Mouse (Mus musculus) midbrain, embryonic 10.5 days (tissue): ENCODE results near the gene Tapbpl. TPM values are rescaled to one million over a fixed set of nuclear protein-coding genes. Genes with fewer than 3 reads are reported as not detected.

Source experiments
- DNase-seq: peaks from one replicate; pipeline ENCODE4 v3.0.0-alpha.2; 2017; ENCODE audit warnings: low spot score
- H3K27ac ChIP-seq: fragments of 300-500 bp; sonication (generic); replicated peaks from 2 replicates; pipeline ENCODE4 v1.5.1; 2016; ENCODE audit warnings: mild to moderate bottlenecking
- H3K27me3 ChIP-seq: fragments of 300-500 bp; sonication (generic); 2 replicates; pipeline ENCODE4 v1.6.1; 2016; ENCODE audit warnings: low read depth, mild to moderate bottlenecking; ENCODE audit not compliant: poor library complexity, severe bottlenecking
- H3K36me3 ChIP-seq: fragments of 300-500 bp; sonication (generic); 2 replicates; pipeline ENCODE4 v1.6.1; 2016; ENCODE audit warnings: mild to moderate bottlenecking, moderate library complexity
- H3K4me1 ChIP-seq: fragments of 300-500 bp; sonication (generic); 2 replicates; pipeline ENCODE4 v1.6.1; 2016
- H3K4me3 ChIP-seq: fragments of 300-500 bp; sonication (generic); 2 replicates; pipeline ENCODE4 v1.5.1; 2016; ENCODE audit warnings: mild to moderate bottlenecking, moderate library complexity
- H3K9me3 ChIP-seq: fragments of 300-500 bp; sonication (generic); replicated peaks from 2 replicates; pipeline ENCODE4 v1.6.1; 2016; ENCODE audit warnings: mild to moderate bottlenecking
- WGBS: fragments of 180-500 bp; shearing (Covaris S2); methylation state at CpG from one replicate; pipeline ENCODE4 v1.1.7; 2016; 5-methylcytosine and 5-hydroxymethylcytosine counted together
- polyA plus RNA-seq: library from polyadenylated mRNA; unstranded; fragments of >200 nt; fragmentation: Nextera tagmentation; extraction: Ambion mirVana; gene quantifications from 2 replicates; pipeline ENCODE4 v1.2.1, GENCODE M21; 2016

Tapbpl gene
- polyA plus RNA-seq, 1 experiment from 2014 or later, result 1.5 TPM

- Histone ChIP-seq H3K36me3 (peaks cover 7% of the 10 kb centered on the region; the same call in 1 of the 2 replicates), H3K27me3 (peaks cover 27% of the 10 kb centered on the region), H3K4me1 (peaks cover 16% of the 10 kb centered on the region), H3K9me3 (no peaks in the 10 kb centered on the region), H3K4me3 (peak within 1 kb of the TSS; percentile 80), H3K27ac (peak within 1 kb of the TSS; percentile 87)
- WGBS, result under 1% methylated on average over 48 of the region's 48 CpGs
- peak; percentile 91 for DNase-seq
Observed at GRCm38 (mm10) chr6:125215148-125215954, 16.3 kb downstream of the Tapbpl start, which contains the start of gene Vamp1. Gene Vamp1 (plus strand): TSS chr6:125215551.

GRCm38 (mm10) chr6:125213715-125214114, 17.9 kb downstream of the Tapbpl start:
- H3K27me3 ChIP-seq, result peaks cover 27% of the 10 kb centered on the region
- no peaks in the 10 kb centered on the region for H3K36me3 ChIP-seq
- H3K4me1 ChIP-seq, result peaks cover 14% of the 10 kb centered on the region
- WGBS, result 78% methylated on average over 6 of the region's 6 CpGs
- DNase-seq, result no peak
- H3K9me3 ChIP-seq, result no peaks in the 10 kb centered on the region
- H3K27ac ChIP-seq, result no peak overlapping the region
- H3K4me3 ChIP-seq, result no peak overlapping the region

- peaks cover 14% of the 10 kb centered on the region for H3K4me1 ChIP-seq
- no peak for DNase-seq
- WGBS, result 72% methylated on average over 6 of the region's 6 CpGs
- no peak overlapping the region for H3K4me3 ChIP-seq
- H3K36me3 ChIP-seq, result no peaks in the 10 kb centered on the region
- H3K27me3 ChIP-seq, result peaks cover 27% of the 10 kb centered on the region
- no peak overlapping the region for H3K27ac ChIP-seq
- no peaks in the 10 kb centered on the region for H3K9me3 ChIP-seq
Observed at GRCm38 (mm10) chr6:125213129-125213528, 18.5 kb downstream of the Tapbpl start.

- Histone ChIP-seq H3K4me1 (peaks cover 14% of the 10 kb centered on the region), H3K9me3 (no peaks in the 10 kb centered on the region), H3K36me3 (no peaks in the 10 kb centered on the region), H3K27me3 (peaks cover 27% of the 10 kb centered on the region), H3K27ac (no peak overlapping the region), H3K4me3 (no peak overlapping the region)
- no peak for DNase-seq
- 61% methylated on average over 2 of the region's 2 CpGs for whole genome bisulfite sequencing
Observed at GRCm38 (mm10) chr6:125212621-125213020, 19.0 kb downstream of the Tapbpl start.

DNA sequence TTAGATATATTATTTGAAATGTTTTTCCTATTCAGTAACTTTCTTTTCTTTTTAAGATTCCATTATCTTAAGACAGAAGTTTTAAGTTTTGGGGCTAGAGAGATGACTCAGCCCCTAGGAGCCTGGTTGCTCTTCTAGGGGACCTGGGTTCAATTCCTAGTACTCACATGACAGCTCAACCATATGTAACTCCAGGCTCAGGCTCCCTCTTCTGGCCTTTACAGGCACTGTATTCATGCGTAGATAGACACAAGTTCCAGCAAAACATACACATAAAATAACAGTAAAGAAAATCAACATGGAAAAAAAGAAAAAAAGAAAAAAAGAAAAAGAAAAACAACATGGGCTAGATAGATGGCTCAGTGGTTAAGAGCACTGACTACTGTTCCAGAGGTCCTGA, 21.2 kb downstream of the Tapbpl start:
- no peak for DNase-seq
- Histone ChIP-seq H3K4me3 (no peak overlapping the region), H3K4me1 (peaks cover 3% of the 10 kb centered on the region; the same call in 1 of the 2 replicates), H3K27me3 (peaks cover 19% of the 10 kb centered on the region; the same call in 1 of the 2 replicates), H3K36me3 (no peaks in the 10 kb centered on the region), H3K9me3 (no peaks in the 10 kb centered on the region), H3K27ac (no peak overlapping the region)
- 64% methylated on average over 1 of the region's 1 CpGs for whole genome bisulfite sequencing

DNA sequence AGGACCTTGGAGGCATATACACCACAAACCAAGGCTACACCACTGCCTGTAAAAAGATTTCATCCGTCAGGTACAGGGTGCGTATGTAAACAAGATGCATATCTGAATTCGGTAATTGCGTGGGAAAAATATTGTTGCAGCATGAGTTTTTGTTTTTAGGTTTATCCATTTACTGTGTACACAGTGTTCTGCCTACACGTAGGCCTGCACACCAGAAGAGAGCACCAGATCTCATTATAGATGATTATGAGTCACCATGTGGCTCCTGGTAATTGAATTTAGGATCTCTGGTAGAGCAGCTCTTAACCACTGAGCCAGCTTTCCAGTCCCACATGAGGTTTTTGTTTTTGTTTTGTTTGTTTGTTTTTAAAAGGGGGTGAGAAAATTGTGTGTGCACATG, 34.5 kb downstream of the Tapbpl start:
- WGBS, result 85% methylated on average over 5 of the region's 5 CpGs
- no peaks in the 10 kb centered on the region for H3K9me3 ChIP-seq
- peaks cover 40% of the 10 kb centered on the region for H3K4me1 ChIP-seq
- DNase-seq, result no peak
- H3K27me3 ChIP-seq, result no peaks in the 10 kb centered on the region
- H3K4me3 ChIP-seq, result no peak overlapping the region
- H3K27ac ChIP-seq, result 0 out of 2 replicates have a peak overlapping the region, but pooled peaks have one; percentile 50
- H3K36me3 ChIP-seq, result peaks cover 26% of the 10 kb centered on the region

- peaks cover 26% of the 10 kb centered on the region for H3K36me3 ChIP-seq
- peaks cover 40% of the 10 kb centered on the region for H3K4me1 ChIP-seq
- no peak for DNase-seq
- WGBS, result 41% methylated on average over 3 of the region's 3 CpGs
- H3K9me3 ChIP-seq, result no peaks in the 10 kb centered on the region
- no peaks in the 10 kb centered on the region for H3K27me3 ChIP-seq
- H3K4me3 ChIP-seq, result no peak overlapping the region
- H3K27ac ChIP-seq, result 0 out of 2 replicates have a peak overlapping the region, but pooled peaks have one; percentile 50
Observed at GRCm38 (mm10) chr6:125196301-125196700, 35.4 kb downstream of the Tapbpl start.

DNA sequence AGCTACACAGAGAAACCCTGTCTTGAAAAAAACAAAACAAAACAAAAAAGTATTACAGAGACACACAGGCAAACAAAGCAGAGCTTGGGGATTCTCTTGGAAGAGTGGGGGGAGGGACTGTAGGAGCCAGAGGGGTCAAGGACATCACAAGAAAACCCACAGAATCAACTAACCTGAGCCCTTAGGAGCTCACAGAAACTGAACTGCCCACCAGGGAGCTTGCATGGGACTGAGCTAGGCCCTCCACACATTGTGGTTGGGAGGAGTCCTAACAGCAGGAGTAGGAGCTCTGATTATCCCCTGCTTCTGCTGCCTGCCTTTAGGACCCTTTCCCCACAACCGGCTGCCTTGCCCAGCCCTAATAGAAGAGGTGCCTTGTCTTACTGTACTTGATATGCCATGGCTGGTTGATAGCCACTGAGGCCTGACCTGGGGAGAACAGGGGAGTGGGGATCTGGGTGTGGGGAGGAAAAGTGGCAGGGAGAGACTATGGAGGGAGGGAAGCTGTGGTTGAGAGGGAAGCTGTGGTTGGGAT, 36.1 kb downstream of the Tapbpl start:
- H3K4me1 ChIP-seq, result peaks cover 40% of the 10 kb centered on the region
- H3K9me3 ChIP-seq, result no peaks in the 10 kb centered on the region
- no peak for DNase-seq
- H3K27ac ChIP-seq, result peak overlapping the region; percentile 71
- peaks cover 26% of the 10 kb centered on the region for H3K36me3 ChIP-seq
- H3K27me3 ChIP-seq, result no peaks in the 10 kb centered on the region
- 0 out of 2 replicates have a peak overlapping the region, but pooled peaks have one; percentile 5 for H3K4me3 ChIP-seq
- 17% methylated on average over 1 of the region's 1 CpGs for WGBS

GRCm38 (mm10) chr6:125193390-125193789, 38.3 kb downstream of the Tapbpl start:
- Histone ChIP-seq H3K27ac (no peak overlapping the region), H3K9me3 (no peaks in the 10 kb centered on the region), H3K4me1 (peaks cover 54% of the 10 kb centered on the region), H3K27me3 (no peaks in the 10 kb centered on the region), H3K4me3 (0 out of 2 replicates have a peak overlapping the region, but pooled peaks have one; percentile 21), H3K36me3 (peaks cover 42% of the 10 kb centered on the region)
- 85% methylated on average over 7 of the region's 7 CpGs for WGBS
- DNase-seq, result no peak

GRCm38 (mm10) chr6:125192841-125193240, 38.8 kb downstream of the Tapbpl start:
- peak overlapping the region; percentile 98 for H3K27ac ChIP-seq
- 52% methylated on average over 5 of the region's 5 CpGs for WGBS
- H3K9me3 ChIP-seq, result no peaks in the 10 kb centered on the region
- peaks cover 54% of the 10 kb centered on the region for H3K4me1 ChIP-seq
- H3K36me3 ChIP-seq, result peaks cover 48% of the 10 kb centered on the region
- DNase-seq, result no peak
- no peaks in the 10 kb centered on the region for H3K27me3 ChIP-seq
- H3K4me3 ChIP-seq, result peak overlapping the region; percentile 77

DNA sequence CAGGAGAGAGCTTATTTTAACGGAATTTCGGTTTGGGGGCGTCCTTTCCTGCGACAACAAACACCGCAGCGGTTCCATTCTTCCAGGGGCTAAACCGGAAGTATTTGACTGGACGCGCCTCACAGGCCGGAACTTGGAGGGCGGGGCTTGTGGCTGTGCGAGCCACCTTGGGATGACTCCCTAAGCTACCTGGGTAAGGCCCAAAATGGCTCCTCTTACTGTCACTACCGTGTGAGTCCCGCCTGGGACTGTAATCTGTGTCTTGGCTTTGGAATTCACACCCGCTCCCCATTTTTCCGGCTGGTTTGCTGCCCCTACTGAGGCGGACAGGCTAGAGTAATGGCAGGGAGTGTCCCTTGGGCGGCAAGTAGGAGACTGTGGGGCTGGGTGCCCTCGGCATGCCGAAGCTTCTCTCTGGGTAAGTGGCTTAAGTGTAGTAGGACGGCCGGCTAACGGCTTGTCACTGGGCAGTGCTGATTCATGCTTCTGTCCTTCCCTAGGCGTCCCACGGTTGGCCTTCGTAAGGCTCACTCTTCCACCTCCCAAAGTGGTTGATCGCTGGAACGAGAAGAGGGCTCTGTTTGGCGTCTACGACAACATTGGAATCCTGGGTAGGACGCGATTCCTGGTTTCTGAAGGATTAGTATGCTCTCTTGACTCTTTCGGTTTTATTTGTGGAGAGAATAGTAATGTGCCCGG, 39.5 kb downstream of the Tapbpl start:
- Histone ChIP-seq H3K9me3 (no peaks in the 10 kb centered on the region), H3K4me3 (peak overlapping the region; percentile 77), H3K4me1 (peaks cover 50% of the 10 kb centered on the region), H3K27ac (peak overlapping the region; percentile 98), H3K27me3 (no peaks in the 10 kb centered on the region), H3K36me3 (peaks cover 54% of the 10 kb centered on the region)
- peak; percentile 94 for DNase-seq
- WGBS, result under 1% methylated on average over 34 of the region's 34 CpGs

DNA sequence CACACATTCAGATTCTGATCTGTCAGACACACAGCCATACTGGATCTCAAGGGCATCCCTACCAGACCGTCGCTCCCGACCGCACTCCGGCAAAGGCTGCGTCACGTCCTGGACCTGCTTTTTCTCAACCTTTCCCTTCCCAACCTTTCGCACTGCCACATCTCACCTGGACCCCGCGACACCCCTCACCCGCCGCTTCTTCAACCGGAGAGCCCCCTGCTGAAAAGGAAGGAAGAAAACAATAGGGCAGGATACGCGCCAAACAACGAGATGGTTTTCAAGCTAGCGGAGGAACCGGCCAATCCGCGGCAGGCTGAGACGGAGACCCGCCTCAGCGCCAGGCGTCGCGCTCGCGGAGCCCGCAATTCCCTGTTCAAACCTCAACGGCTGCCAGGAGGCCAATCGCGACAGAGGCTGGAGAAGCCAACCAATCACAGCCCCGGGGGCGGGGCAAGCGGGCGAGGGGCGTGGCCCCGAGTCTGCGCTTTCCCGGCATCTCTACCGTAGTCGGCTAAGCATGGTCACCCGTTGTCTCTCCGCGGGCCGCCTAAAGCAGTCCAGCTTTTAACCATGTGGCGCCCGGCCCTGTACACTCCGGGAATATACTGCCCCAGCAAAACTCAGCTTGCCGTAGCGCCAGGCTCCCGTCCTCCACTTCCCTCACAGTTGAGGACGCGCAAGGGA, 40.2 kb downstream of the Tapbpl start, which contains the start of the genes Ncapd2 and Mrpl51:
Ncapd2 (minus strand) TSS at position 370 of the 684 bp plus-strand sequence.
Mrpl51 (plus strand) TSS at position 470 of the 684 bp plus-strand sequence.
- Histone ChIP-seq H3K4me3 (peak within 1 kb of the TSS; percentile 77), H3K9me3 (no peaks in the 10 kb centered on the region), H3K4me1 (peaks cover 43% of the 10 kb centered on the region), H3K27me3 (no peaks in the 10 kb centered on the region), H3K36me3 (peaks cover 61% of the 10 kb centered on the region), H3K27ac (peak within 1 kb of the TSS; percentile 98)
- under 1% methylated on average over 54 of the region's 54 CpGs for WGBS
- peak; percentile 99 for DNase-seq
